Mouse (Mus musculus): ENCODE data around the gene Taf12. TPM values are rescaled to one million over a fixed set of nuclear protein-coding genes. Genes with fewer than 3 reads are reported as not detected.

The Taf12 gene
- 0.87 and 14.0 TPM in 2 replicates for polyA plus RNA-seq (2012; ENCODE audit: insufficient read depth, low replicate concordance)

DNA sequence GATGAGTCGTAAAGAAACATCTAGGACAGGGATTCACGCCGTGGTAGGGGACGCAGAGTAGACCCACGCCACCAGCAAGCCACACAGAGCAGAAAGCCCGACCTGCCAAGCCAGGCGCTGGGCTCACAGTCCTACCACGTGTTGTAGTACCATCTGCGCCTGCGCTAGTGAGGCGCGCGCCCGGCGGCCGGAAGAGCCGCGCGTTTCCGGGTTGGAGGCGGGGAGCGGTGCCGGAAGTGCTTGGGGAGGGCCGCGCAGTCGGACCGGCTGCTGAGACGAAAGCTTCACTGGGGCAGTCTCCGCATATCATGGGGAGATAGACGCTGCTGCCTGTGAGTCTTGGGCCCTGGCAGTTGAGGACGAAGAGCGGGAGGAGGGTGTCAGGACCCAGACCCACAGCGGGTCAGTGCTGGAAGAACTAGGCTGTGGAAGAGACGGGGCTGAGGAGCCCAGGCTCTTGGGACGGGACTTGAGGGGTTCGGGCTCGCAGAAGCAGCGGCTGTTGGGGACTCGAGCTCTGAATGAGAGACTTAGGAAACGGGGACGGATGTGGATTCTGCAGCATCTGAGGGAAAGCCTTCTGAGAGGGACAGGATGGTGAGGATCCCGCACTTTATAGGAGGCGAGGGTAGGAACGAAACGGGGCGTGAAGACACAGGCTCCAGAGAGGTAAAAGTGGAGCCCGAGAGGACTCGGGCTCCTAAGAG is at the start of gene Taf12:
Taf12 (plus strand) TSS at position 220 of the 707 bp plus-strand sequence.
- Histone ChIP-seq H3K36me3 (replicated peaks; ENCODE audit: low read length) (peaks cover 8% of the 10 kb centered on the region), H3K4me3 (replicated peaks) (peak within 1 kb of the TSS; percentile 98), H3K27me3 (replicated peaks) (no peaks in the 10 kb centered on the region), H3K4me1 (peaks cover 57% of the 10 kb centered on the region), H3K9me3 (no peaks in the 10 kb centered on the region)
- peak; percentile 95 for TF ChIP-seq FLI1 (IDR thresholded peaks at IDR 0.05; ENCODE audit: low read length)
- TF ChIP-seq GATA1 (IDR thresholded peaks at IDR 0.05; ENCODE audit: borderline replicate concordance, low read length): no peak

DNA sequence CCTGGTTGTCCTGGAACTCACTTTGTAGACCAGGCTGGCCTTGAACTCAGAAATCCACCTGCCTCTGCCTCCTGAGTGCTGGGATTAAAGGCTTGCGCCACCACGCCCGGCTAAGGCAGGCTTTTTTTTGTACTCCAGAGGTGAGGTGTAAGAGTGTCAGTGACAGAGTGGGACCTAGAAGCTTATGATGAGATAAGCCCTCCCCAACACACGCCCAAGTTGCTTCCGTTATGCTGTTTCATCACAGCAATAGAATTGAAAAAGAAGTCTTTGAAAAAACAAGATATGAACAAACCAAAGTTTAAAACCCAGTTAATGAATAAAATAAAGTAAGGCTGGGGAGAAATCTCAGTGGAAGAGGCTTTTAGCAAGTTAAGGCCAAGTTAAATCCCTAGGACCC is 43.8 kb upstream of the Taf12 start:
- Histone ChIP-seq H3K36me3 (replicated peaks; ENCODE audit: low read length) (peaks cover 98% of the 10 kb centered on the region), H3K4me3 (replicated peaks) (no peak overlapping the region), H3K4me1 (peaks cover 8% of the 10 kb centered on the region; the same call in 1 of the 2 replicates), H3K27me3 (replicated peaks) (no peaks in the 10 kb centered on the region), H3K9me3 (no peaks in the 10 kb centered on the region)
- TF ChIP-seq GATA1 (IDR thresholded peaks at IDR 0.05; ENCODE audit: borderline replicate concordance, low read length) (no peak), FLI1 (IDR thresholded peaks at IDR 0.05; ENCODE audit: low read length) (no peak)

DNA sequence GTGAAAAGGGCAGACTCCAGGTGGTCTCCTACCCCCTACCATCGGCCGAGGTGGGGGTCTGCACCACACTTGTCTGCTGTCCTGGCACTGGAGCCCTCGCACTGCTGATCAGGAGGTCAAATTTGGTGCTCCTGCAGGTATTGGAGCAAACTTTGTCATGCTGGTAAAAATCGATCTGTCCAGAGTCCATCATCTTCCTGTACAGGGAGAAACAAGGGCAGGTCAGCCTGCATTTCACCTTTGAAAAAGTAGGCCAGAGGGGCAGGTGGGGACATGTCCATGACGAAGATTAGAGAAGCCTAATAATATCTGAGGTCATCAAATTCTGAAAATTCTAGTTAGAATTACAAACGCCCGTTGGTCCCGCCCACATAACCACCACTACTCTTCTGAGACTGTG is 39.5 kb upstream of the Taf12 start:
- Histone ChIP-seq H3K9me3 (no peaks in the 10 kb centered on the region), H3K27me3 (replicated peaks) (no peaks in the 10 kb centered on the region), H3K4me1 (peaks cover 21% of the 10 kb centered on the region), H3K4me3 (replicated peaks) (no peak overlapping the region), H3K36me3 (replicated peaks; ENCODE audit: low read length) (peaks cover 95% of the 10 kb centered on the region)
- no peak for TF ChIP-seq GATA1 (IDR thresholded peaks at IDR 0.05; ENCODE audit: borderline replicate concordance, low read length)
- no peak for TF ChIP-seq FLI1 (IDR thresholded peaks at IDR 0.05; ENCODE audit: low read length)

DNA sequence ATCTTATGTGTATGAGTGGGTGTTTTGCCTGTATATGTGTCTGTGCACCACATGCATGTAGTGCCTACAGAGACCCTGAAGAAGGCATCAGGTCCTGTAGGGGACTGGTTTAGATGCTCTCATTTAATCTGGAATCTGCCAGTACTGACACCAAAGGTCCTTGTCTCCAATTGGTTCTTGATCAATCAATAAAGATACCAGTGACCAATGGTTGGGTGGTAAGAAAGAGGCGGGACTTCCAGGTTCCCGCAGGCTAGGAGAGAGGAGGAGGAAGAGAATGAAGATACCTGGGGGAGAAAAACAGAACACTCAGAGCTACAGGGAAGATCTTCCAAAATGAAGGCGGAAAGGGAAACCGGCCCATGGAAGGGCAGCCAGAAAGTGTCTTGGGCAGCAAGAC is 35.8 kb upstream of the Taf12 start:
- no peaks in the 10 kb centered on the region for H3K9me3 ChIP-seq
- H3K27me3 ChIP-seq (replicated peaks): no peaks in the 10 kb centered on the region
- no peak overlapping the region for H3K4me3 ChIP-seq (replicated peaks)
- no peak for TF ChIP-seq GATA1 (IDR thresholded peaks at IDR 0.05; ENCODE audit: borderline replicate concordance, low read length)
- TF ChIP-seq FLI1 (IDR thresholded peaks at IDR 0.05; ENCODE audit: low read length): no peak
- H3K4me1 ChIP-seq: peaks cover 45% of the 10 kb centered on the region
- peaks cover 92% of the 10 kb centered on the region for H3K36me3 ChIP-seq (replicated peaks; ENCODE audit: low read length)

DNA sequence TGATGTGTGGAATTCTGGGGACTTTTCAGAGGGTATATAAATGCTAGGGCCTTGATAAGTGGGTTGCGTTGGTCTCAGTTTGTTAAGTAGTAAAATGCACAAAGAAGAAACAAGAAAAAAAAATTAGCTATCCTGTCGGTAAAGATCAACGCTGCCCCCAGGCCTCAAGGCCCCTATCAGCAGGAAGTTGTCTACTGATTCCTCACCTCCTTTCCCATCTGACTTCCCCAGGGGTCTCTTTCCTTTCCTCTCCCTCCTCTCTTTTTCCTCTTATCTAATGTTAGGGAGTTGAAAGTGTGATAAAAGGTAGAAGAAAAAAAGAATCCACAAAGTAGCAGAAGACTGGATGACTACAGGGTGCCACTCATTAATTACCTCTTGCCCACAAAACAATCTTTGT is 33.8 kb upstream of the Taf12 start:
- Histone ChIP-seq H3K36me3 (replicated peaks; ENCODE audit: low read length) (peaks cover 79% of the 10 kb centered on the region), H3K4me1 (peaks cover 57% of the 10 kb centered on the region), H3K27me3 (replicated peaks) (no peaks in the 10 kb centered on the region), H3K9me3 (no peaks in the 10 kb centered on the region), H3K4me3 (replicated peaks) (no peak overlapping the region)
- TF ChIP-seq GATA1 (IDR thresholded peaks at IDR 0.05; ENCODE audit: borderline replicate concordance, low read length): no peak
- TF ChIP-seq FLI1 (IDR thresholded peaks at IDR 0.05; ENCODE audit: low read length): no peak

DNA sequence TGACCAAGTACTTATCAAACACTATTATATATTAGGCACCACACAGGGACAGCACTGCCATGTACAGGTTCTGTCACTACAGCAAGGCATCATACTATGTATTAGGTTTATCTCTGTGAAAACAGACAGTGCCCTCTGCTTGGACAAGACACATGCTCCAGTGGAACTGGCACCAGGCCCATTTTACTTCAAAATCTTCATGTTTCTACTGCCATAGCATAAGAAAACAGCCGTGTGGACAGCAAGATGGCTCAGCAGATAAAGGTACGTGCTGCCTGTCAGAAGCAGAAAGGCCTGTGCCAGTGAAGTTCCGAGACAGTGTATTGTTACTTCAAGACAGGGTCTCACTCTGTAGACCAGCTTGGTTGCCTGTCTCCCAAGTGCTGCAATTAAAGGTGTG is 33.0 kb upstream of the Taf12 start:
- Histone ChIP-seq H3K9me3 (no peaks in the 10 kb centered on the region), H3K4me3 (replicated peaks) (no peak overlapping the region), H3K4me1 (peaks cover 65% of the 10 kb centered on the region), H3K27me3 (replicated peaks) (no peaks in the 10 kb centered on the region), H3K36me3 (replicated peaks; ENCODE audit: low read length) (peaks cover 78% of the 10 kb centered on the region)
- TF ChIP-seq FLI1 (IDR thresholded peaks at IDR 0.05; ENCODE audit: low read length) (no peak), GATA1 (IDR thresholded peaks at IDR 0.05; ENCODE audit: borderline replicate concordance, low read length) (no peak)

DNA sequence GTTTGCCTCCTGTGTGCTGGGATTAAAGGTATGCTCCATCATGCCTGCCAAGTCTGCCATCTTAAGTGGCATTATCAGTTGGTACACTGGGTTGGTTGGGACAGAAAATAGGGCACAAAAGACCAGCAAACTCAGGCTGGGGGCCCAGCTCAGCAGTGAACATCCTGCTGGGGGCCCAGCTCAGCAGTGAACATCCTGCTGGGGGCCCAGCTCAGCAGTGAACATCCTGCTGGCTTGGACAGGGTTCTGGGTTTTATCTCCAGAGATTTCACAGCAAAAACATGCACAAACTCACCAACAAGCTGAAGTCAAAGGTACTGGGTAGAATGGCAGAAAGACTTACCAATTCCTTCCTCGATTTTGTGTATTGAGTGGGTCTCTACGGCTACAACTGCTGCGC is 28.5 kb upstream of the Taf12 start:
- peak overlapping the region; percentile 69 for H3K4me3 ChIP-seq (replicated peaks)
- H3K27me3 ChIP-seq (replicated peaks): no peaks in the 10 kb centered on the region
- H3K36me3 ChIP-seq (replicated peaks; ENCODE audit: low read length): peaks cover 74% of the 10 kb centered on the region

DNA sequence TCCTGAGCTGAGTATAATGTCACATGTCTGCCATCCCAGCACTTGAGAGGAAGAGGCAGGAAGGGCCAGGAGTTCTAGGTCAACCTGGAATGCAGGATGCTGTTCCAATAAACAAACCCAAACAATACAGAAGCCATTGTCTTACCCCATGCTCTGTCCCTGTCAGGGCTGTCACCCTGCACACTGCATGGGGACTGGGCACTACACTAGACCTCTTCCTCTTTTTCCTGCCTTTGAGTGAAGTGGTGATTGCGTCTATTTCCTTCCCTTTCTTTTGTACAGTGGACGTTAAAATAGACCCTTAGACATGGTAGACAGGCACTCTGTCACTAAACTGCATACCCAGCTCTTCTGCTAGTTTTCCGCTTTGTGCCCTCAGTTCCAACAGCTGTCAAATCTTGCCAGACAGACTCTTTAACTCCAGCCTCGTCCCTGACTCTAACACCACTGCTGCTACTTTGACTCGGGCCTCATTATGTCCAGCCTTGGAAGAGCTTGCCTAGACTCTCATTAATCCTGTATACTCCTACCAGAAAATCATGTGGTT is 26.7 kb upstream of the Taf12 start:
- Histone ChIP-seq H3K27me3 (replicated peaks) (no peaks in the 10 kb centered on the region), H3K9me3 (no peaks in the 10 kb centered on the region), H3K4me3 (replicated peaks) (peak overlapping the region; percentile 53), H3K4me1 (peaks cover 69% of the 10 kb centered on the region), H3K36me3 (replicated peaks; ENCODE audit: low read length) (peaks cover 74% of the 10 kb centered on the region)
- no peak for TF ChIP-seq FLI1 (IDR thresholded peaks at IDR 0.05; ENCODE audit: low read length)
- TF ChIP-seq GATA1 (IDR thresholded peaks at IDR 0.05; ENCODE audit: borderline replicate concordance, low read length): no peak

More for the DNA sequence above, 28.5 kb upstream of the Taf12 start:
- no peak for TF ChIP-seq GATA1 (IDR thresholded peaks at IDR 0.05; ENCODE audit: borderline replicate concordance, low read length)
- TF ChIP-seq FLI1 (IDR thresholded peaks at IDR 0.05; ENCODE audit: low read length): no peak
- Histone ChIP-seq H3K4me1 (peaks cover 70% of the 10 kb centered on the region), H3K9me3 (no peaks in the 10 kb centered on the region)

DNA sequence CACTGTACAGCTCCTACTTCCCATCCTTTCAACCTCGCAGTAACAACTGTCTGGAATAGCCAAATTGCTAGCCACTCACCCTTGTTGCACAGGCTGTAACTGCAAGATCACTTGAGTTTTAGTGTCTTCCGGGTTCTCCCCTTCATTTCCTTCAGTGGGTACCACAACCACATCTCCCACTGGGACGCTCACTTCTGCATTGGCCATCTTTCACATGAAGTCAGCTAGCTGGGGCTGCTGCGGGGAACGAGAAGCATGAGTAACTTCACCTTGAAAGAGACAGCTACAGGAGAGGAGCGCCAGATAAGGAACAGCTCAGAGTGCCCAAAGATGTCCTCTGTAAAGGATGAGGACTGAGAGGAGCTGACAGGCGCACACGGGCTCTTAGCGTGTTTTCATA is 22.6 kb upstream of the Taf12 start:
- TF ChIP-seq GATA1 (IDR thresholded peaks at IDR 0.05; ENCODE audit: borderline replicate concordance, low read length): no peak
- TF ChIP-seq FLI1 (IDR thresholded peaks at IDR 0.05; ENCODE audit: low read length): no peak
- no peak overlapping the region for H3K4me3 ChIP-seq (replicated peaks)
- peaks cover 61% of the 10 kb centered on the region for H3K36me3 ChIP-seq (replicated peaks; ENCODE audit: low read length)
- peaks cover 67% of the 10 kb centered on the region for H3K4me1 ChIP-seq
- no peaks in the 10 kb centered on the region for H3K9me3 ChIP-seq
- H3K27me3 ChIP-seq (replicated peaks): no peaks in the 10 kb centered on the region

DNA sequence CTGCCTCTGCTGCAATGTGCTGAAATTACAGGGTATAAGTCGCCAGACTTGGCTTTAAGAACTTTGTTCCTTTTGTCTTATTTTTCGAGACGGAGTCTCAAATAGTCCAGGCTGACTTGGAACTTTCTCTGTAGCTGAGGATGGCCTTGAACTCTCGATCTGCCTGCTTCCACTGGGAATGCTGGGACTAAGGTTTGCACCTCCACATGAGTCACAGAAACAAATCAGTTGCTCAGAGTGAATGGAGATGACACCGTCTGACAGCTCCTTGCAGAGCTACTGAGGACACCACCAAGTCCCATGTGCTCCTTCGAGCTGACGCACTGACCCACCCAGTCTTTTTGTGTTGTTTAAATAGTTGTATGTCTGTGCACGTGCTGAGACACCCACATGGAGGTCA is 21.0 kb upstream of the Taf12 start:
- Histone ChIP-seq H3K9me3 (no peaks in the 10 kb centered on the region), H3K27me3 (replicated peaks) (no peaks in the 10 kb centered on the region), H3K36me3 (replicated peaks; ENCODE audit: low read length) (peaks cover 57% of the 10 kb centered on the region)

More for the DNA sequence above, 21.0 kb upstream of the Taf12 start:
- H3K4me3 ChIP-seq (replicated peaks): no peak overlapping the region
- no peak for TF ChIP-seq FLI1 (IDR thresholded peaks at IDR 0.05; ENCODE audit: low read length)
- no peak for TF ChIP-seq GATA1 (IDR thresholded peaks at IDR 0.05; ENCODE audit: borderline replicate concordance, low read length)
- H3K4me1 ChIP-seq: peaks cover 65% of the 10 kb centered on the region
